Mouse (Mus musculus): Measurements from ENCODE around the gene Abcc9. TPM values are rescaled to one million over a fixed set of nuclear protein-coding genes. Genes with fewer than 3 reads are reported as not detected.

The Abcc9 gene
- polyA plus RNA-seq, 1 experiment from 2014 or later: 1.9 TPM

- no peaks in the 10 kb centered on the region for H3K36me3 ChIP-seq (ENCODE audit: control insufficient read depth, insufficient read depth, low read length)
- WGBS: 86% methylated on average over 8 of the region's 8 CpGs
Observed at GRCm38 (mm10) chr6:142715026-142715425, 12.9 kb upstream of the Abcc9 start.

GRCm38 (mm10) chr6:142711106-142711505, 9.0 kb upstream of the Abcc9 start:
- DNase-seq (ENCODE audit: low spot score) (no peak), ATAC-seq (no peak)
- Histone ChIP-seq H3K36me3 (ENCODE audit: control insufficient read depth, insufficient read depth, low read length) (no peaks in the 10 kb centered on the region), H3K4me3 (ENCODE audit: low read depth, low read length) (no peak overlapping the region), H3K4me2 (ENCODE audit: low read length) (no peak overlapping the region), H3K9me3 (replicated peaks; ENCODE audit: control insufficient read depth, low read length) (no peaks in the 10 kb centered on the region), H3K27ac (ENCODE audit: low read depth, low read length) (no peak overlapping the region), H3K27me3 (replicated peaks; ENCODE audit: control insufficient read depth, insufficient read depth, low read length) (no peaks in the 10 kb centered on the region), H3K4me1 (ENCODE audit: control insufficient read depth, insufficient read depth, low read length) (no peaks in the 10 kb centered on the region), H3K9ac (ENCODE audit: low read length) (no peak overlapping the region)
- WGBS: 37% methylated on average over 4 of the region's 4 CpGs

More at GRCm38 (mm10) chr6:142715026-142715425, 12.9 kb upstream of the Abcc9 start:
- ATAC-seq: no peak
- Histone ChIP-seq H3K4me3 (ENCODE audit: low read depth, low read length) (no peak overlapping the region), H3K4me1 (ENCODE audit: control insufficient read depth, insufficient read depth, low read length) (no peaks in the 10 kb centered on the region), H3K9me3 (replicated peaks; ENCODE audit: control insufficient read depth, low read length) (no peaks in the 10 kb centered on the region), H3K27me3 (replicated peaks; ENCODE audit: control insufficient read depth, insufficient read depth, low read length) (no peaks in the 10 kb centered on the region), H3K4me2 (ENCODE audit: low read length) (no peak overlapping the region), H3K27ac (ENCODE audit: low read depth, low read length) (no peak overlapping the region), H3K9ac (ENCODE audit: low read length) (no peak overlapping the region)
- DNase-seq (ENCODE audit: low spot score): no peak

- DNase-seq (ENCODE audit: low spot score): no peak
- Histone ChIP-seq H3K27ac (ENCODE audit: low read depth, low read length) (no peak overlapping the region), H3K27me3 (replicated peaks; ENCODE audit: control insufficient read depth, insufficient read depth, low read length) (no peaks in the 10 kb centered on the region), H3K4me2 (ENCODE audit: low read length) (no peak overlapping the region), H3K4me1 (ENCODE audit: control insufficient read depth, insufficient read depth, low read length) (no peaks in the 10 kb centered on the region), H3K9me3 (replicated peaks; ENCODE audit: control insufficient read depth, low read length) (no peaks in the 10 kb centered on the region), H3K36me3 (ENCODE audit: control insufficient read depth, insufficient read depth, low read length) (no peaks in the 10 kb centered on the region), H3K4me3 (ENCODE audit: low read depth, low read length) (no peak overlapping the region), H3K9ac (ENCODE audit: low read length) (no peak overlapping the region)
- WGBS: 87% methylated on average over 6 of the region's 6 CpGs
- ATAC-seq: no peak
Observed at GRCm38 (mm10) chr6:142710690-142711089, 8.6 kb upstream of the Abcc9 start.

GRCm38 (mm10) chr6:142708369-142708768, 6.3 kb upstream of the Abcc9 start:
- WGBS: 84% methylated on average over 6 of the region's 6 CpGs

GRCm38 (mm10) chr6:142706688-142707087, 4.6 kb upstream of the Abcc9 start:
- no peaks in the 10 kb centered on the region; the same call in 1 of the 2 replicates for H3K27me3 ChIP-seq (replicated peaks; ENCODE audit: control insufficient read depth, insufficient read depth, low read length)
- no peak overlapping the region for H3K27ac ChIP-seq (ENCODE audit: low read depth, low read length)
- WGBS: 79% methylated on average over 3 of the region's 3 CpGs
- no peak overlapping the region for H3K9ac ChIP-seq (ENCODE audit: low read length)
- H3K4me2 ChIP-seq (ENCODE audit: low read length): no peak overlapping the region
- H3K4me3 ChIP-seq (ENCODE audit: low read depth, low read length): no peak overlapping the region
- no peaks in the 10 kb centered on the region for H3K9me3 ChIP-seq (replicated peaks; ENCODE audit: control insufficient read depth, low read length)
- no peaks in the 10 kb centered on the region for H3K36me3 ChIP-seq (ENCODE audit: control insufficient read depth, insufficient read depth, low read length)
- no peak for ATAC-seq
- DNase-seq (ENCODE audit: low spot score): no peak
- H3K4me1 ChIP-seq (ENCODE audit: control insufficient read depth, insufficient read depth, low read length): no peaks in the 10 kb centered on the region

More at GRCm38 (mm10) chr6:142708369-142708768, 6.3 kb upstream of the Abcc9 start:
- ATAC-seq: no peak
- Histone ChIP-seq H3K27ac (ENCODE audit: low read depth, low read length) (no peak overlapping the region), H3K4me1 (ENCODE audit: control insufficient read depth, insufficient read depth, low read length) (no peaks in the 10 kb centered on the region), H3K9ac (ENCODE audit: low read length) (no peak overlapping the region), H3K36me3 (ENCODE audit: control insufficient read depth, insufficient read depth, low read length) (no peaks in the 10 kb centered on the region), H3K4me2 (ENCODE audit: low read length) (no peak overlapping the region), H3K4me3 (ENCODE audit: low read depth, low read length) (no peak overlapping the region), H3K27me3 (replicated peaks; ENCODE audit: control insufficient read depth, insufficient read depth, low read length) (no peaks in the 10 kb centered on the region; the same call in 1 of the 2 replicates), H3K9me3 (replicated peaks; ENCODE audit: control insufficient read depth, low read length) (no peaks in the 10 kb centered on the region)
- no peak for DNase-seq (ENCODE audit: low spot score)

GRCm38 (mm10) chr6:142703441-142703930, 1.4 kb upstream of the Abcc9 start:
- Histone ChIP-seq H3K27ac (ENCODE audit: low read depth, low read length) (no peak overlapping the region), H3K36me3 (ENCODE audit: control insufficient read depth, insufficient read depth, low read length) (no peaks in the 10 kb centered on the region), H3K9me3 (replicated peaks; ENCODE audit: control insufficient read depth, low read length) (no peaks in the 10 kb centered on the region), H3K4me1 (ENCODE audit: control insufficient read depth, insufficient read depth, low read length) (no peaks in the 10 kb centered on the region), H3K4me2 (ENCODE audit: low read length) (no peak overlapping the region), H3K27me3 (replicated peaks; ENCODE audit: control insufficient read depth, insufficient read depth, low read length) (no peaks in the 10 kb centered on the region; the same call in 1 of the 2 replicates), H3K9ac (ENCODE audit: low read length) (no peak overlapping the region), H3K4me3 (ENCODE audit: low read depth, low read length) (no peak overlapping the region)
- WGBS: 83% methylated on average over 11 of the region's 11 CpGs
- DNase-seq (ENCODE audit: low spot score): no peak
- no peak for ATAC-seq

GRCm38 (mm10) chr6:142701161-142701560, 954 bp downstream of the Abcc9 start:
- no peak overlapping the region for H3K9ac ChIP-seq (ENCODE audit: low read length)
- ATAC-seq (no peak), DNase-seq (ENCODE audit: low spot score) (no peak)
- no peaks in the 10 kb centered on the region for H3K9me3 ChIP-seq (replicated peaks; ENCODE audit: control insufficient read depth, low read length)
- H3K27me3 ChIP-seq (replicated peaks; ENCODE audit: control insufficient read depth, insufficient read depth, low read length): no peaks in the 10 kb centered on the region; the same call in 1 of the 2 replicates
- no peaks in the 10 kb centered on the region for H3K4me1 ChIP-seq (ENCODE audit: control insufficient read depth, insufficient read depth, low read length)
- no peak overlapping the region for H3K4me3 ChIP-seq (ENCODE audit: low read depth, low read length)
- WGBS: 82% methylated on average over 13 of the region's 13 CpGs
- no peak overlapping the region for H3K27ac ChIP-seq (ENCODE audit: low read depth, low read length)
- H3K36me3 ChIP-seq (ENCODE audit: control insufficient read depth, insufficient read depth, low read length): no peaks in the 10 kb centered on the region
- H3K4me2 ChIP-seq (ENCODE audit: low read length): no peak overlapping the region

- H3K9me3 ChIP-seq (replicated peaks; ENCODE audit: control insufficient read depth, low read length): no peaks in the 10 kb centered on the region
- DNase-seq (ENCODE audit: low spot score) (no peak), ATAC-seq (no peak)
- 72% methylated on average over 8 of the region's 8 CpGs for WGBS
- no peak overlapping the region for H3K4me3 ChIP-seq (ENCODE audit: low read depth, low read length)
- H3K27me3 ChIP-seq (replicated peaks; ENCODE audit: control insufficient read depth, insufficient read depth, low read length): no peaks in the 10 kb centered on the region; the same call in 1 of the 2 replicates
- H3K27ac ChIP-seq (ENCODE audit: low read depth, low read length): no peak overlapping the region
- no peak overlapping the region for H3K4me2 ChIP-seq (ENCODE audit: low read length)
- no peaks in the 10 kb centered on the region for H3K36me3 ChIP-seq (ENCODE audit: control insufficient read depth, insufficient read depth, low read length)
- no peak overlapping the region for H3K9ac ChIP-seq (ENCODE audit: low read length)
- no peaks in the 10 kb centered on the region for H3K4me1 ChIP-seq (ENCODE audit: control insufficient read depth, insufficient read depth, low read length)
Observed at GRCm38 (mm10) chr6:142700753-142701152, 1.4 kb downstream of the Abcc9 start.

- no peaks in the 10 kb centered on the region for H3K4me1 ChIP-seq (ENCODE audit: control insufficient read depth, insufficient read depth, low read length)
- DNase-seq (ENCODE audit: low spot score) (no peak), ATAC-seq (no peak)
- 77% methylated on average over 5 of the region's 5 CpGs for WGBS
- H3K27ac ChIP-seq (ENCODE audit: low read depth, low read length): no peak overlapping the region
- no peaks in the 10 kb centered on the region for H3K9me3 ChIP-seq (replicated peaks; ENCODE audit: control insufficient read depth, low read length)
- no peak overlapping the region for H3K4me2 ChIP-seq (ENCODE audit: low read length)
- H3K27me3 ChIP-seq (replicated peaks; ENCODE audit: control insufficient read depth, insufficient read depth, low read length): no peaks in the 10 kb centered on the region
- no peak overlapping the region for H3K4me3 ChIP-seq (ENCODE audit: low read depth, low read length)
- no peaks in the 10 kb centered on the region for H3K36me3 ChIP-seq (ENCODE audit: control insufficient read depth, insufficient read depth, low read length)
- no peak overlapping the region for H3K9ac ChIP-seq (ENCODE audit: low read length)
Observed at GRCm38 (mm10) chr6:142692085-142692484, 10.0 kb downstream of the Abcc9 start.

Measured in forebrain, embryonic 14.5 days (tissue).